Mouse (Mus musculus): Measurements from ENCODE around the gene Smok2a.
"Not testable (repeated sequence)": the region's sequence is repeated elsewhere in the genome, so short reads cannot be mapped to it uniquely, and the experiment has no call there.

Smok2a gene

GRCm38 (mm10) chr17:13215595-13215994 is 5.4 kb upstream of the Smok2a start:
- no peak for DNase-seq

- not testable (repeated sequence) for DNase-seq
Measured at GRCm38 (mm10) chr17:13221921-13222320, 933 bp downstream of the Smok2a start.

GRCm38 (mm10) chr17:13229957-13230356 is 9.0 kb downstream of the Smok2a start, which contains the start of gene Smok2b:
Gene Smok2b, plus strand, starts transcription at chr17:13230257.
- DNase-seq = not testable (repeated sequence)

GRCm38 (mm10) chr17:13239461-13239860 is 18.5 kb downstream of the Smok2a start:
- not testable (repeated sequence) for DNase-seq

- DNase-seq = not testable (repeated sequence)
Measured at GRCm38 (mm10) chr17:13240807-13241727, 20.1 kb downstream of the Smok2a start.

GRCm38 (mm10) chr17:13254786-13255185 is 33.8 kb downstream of the Smok2a start:
- not testable (repeated sequence) for DNase-seq
